Mouse (Mus musculus) stomach, embryonic 14.5 days (tissue): ENCODE results near the gene Slc39a13. TPM values are rescaled to one million over a fixed set of nuclear protein-coding genes. Genes with fewer than 3 reads are reported as not detected.

Experiments
- ATAC-seq: fragments of 200-750 bp; cut with Nextera tagmentation; 2 replicates; pipeline ENCODE4 v1.8.0; 2017; ENCODE audit warnings: low read depth, moderate TSS enrichment; ENCODE audit not compliant: insufficient number of reproducible peaks, insufficient read depth, low FRiP score
- H3K27ac ChIP-seq: fragments of 300-500 bp; sonication (generic); 2 replicates; pipeline ENCODE4 v1.5.1; 2014; ENCODE audit warnings: mild to moderate bottlenecking, low read length, moderate library complexity, mixed read lengths
- H3K27me3 ChIP-seq: fragments of 300-500 bp; sonication (generic); 2 replicates; pipeline ENCODE4 v1.6.1; 2014; ENCODE audit warnings: low read length, control low read depth, mixed read lengths; ENCODE audit not compliant: control insufficient read depth, insufficient read depth
- H3K36me3 ChIP-seq: fragments of 300-500 bp; sonication (generic); 2 replicates; pipeline ENCODE4 v1.6.1; 2014; ENCODE audit warnings: mild to moderate bottlenecking, control low read depth, low read length, moderate library complexity, mixed read lengths; ENCODE audit not compliant: control insufficient read depth, insufficient read depth
- H3K4me1 ChIP-seq: fragments of 300-500 bp; sonication (generic); 2 replicates; pipeline ENCODE4 v1.6.1; 2014; ENCODE audit warnings: low read length, control low read depth, mixed read lengths; ENCODE audit not compliant: control insufficient read depth, insufficient read depth
- H3K4me2 ChIP-seq: fragments of 300-500 bp; sonication (generic); replicated peaks from 2 replicates; pipeline ENCODE4 v1.6.1; 2014; ENCODE audit warnings: low read depth, low read length, control low read depth
- H3K4me3 ChIP-seq: fragments of 300-500 bp; sonication (generic); 2 replicates; pipeline ENCODE4 v1.5.1; 2014; ENCODE audit warnings: low read depth, low read length, control low read depth
- H3K9ac ChIP-seq: fragments of 300-500 bp; sonication (generic); replicated peaks from 2 replicates; pipeline ENCODE4 v1.6.1; 2014; ENCODE audit warnings: low read depth, mild to moderate bottlenecking, control low read depth, low read length, moderate library complexity, mixed read lengths
- H3K9me3 ChIP-seq: fragments of 300-500 bp; sonication (generic); 2 replicates; pipeline ENCODE4 v1.6.1; 2016; ENCODE audit warnings: low read depth, low read length, control low read depth; ENCODE audit not compliant: control insufficient read depth
- WGBS: fragments of 180-500 bp; shearing (Covaris S2); extraction: QIAGEN DNeasy Blood & Tissue Kit; methylation state at CpG from one replicate; pipeline ENCODE4 v1.1.7; 2014; 5-methylcytosine and 5-hydroxymethylcytosine counted together
- polyA plus RNA-seq: library from polyadenylated mRNA; unstranded; fragments of >200 nt; fragmentation: Nextera tagmentation; extraction: Ambion mirVana; gene quantifications from 2 replicates; pipeline ENCODE4 v1.2.1, GENCODE M21; 2014

Slc39a13 gene
- polyA plus RNA-seq, 1 experiment from 2014 or later = 45.8 TPM

DNA sequence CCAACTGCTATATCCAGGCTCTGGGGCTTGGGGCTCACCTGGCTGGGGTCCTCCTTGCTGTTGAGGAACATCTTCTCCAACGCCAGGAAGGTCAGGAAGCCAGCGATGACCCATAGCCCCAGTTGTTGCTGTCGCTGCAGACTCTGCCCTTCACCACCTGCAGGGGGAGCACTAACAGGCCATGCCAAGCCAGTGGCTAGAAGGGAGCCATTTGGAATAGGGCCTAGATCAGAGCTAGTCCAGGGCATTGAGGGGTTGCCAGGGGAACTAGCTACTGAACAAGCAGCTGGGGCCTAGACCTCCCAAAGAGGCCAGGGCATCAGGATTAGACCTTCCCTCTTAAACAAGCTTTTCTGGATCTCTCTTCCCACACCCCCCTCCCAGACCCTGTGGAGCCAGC lies 4.7 kb downstream of the Slc39a13 start:
- H3K9ac ChIP-seq = no peak overlapping the region
- no peak for ATAC-seq
- H3K4me3 ChIP-seq = no peak overlapping the region
- peaks cover 25% of the 10 kb centered on the region for H3K36me3 ChIP-seq
- peaks cover 10% of the 10 kb centered on the region for H3K4me1 ChIP-seq
- no peak overlapping the region for H3K27ac ChIP-seq
- WGBS = 51% methylated on average over 3 of the region's 3 CpGs
- H3K4me2 ChIP-seq = no peak overlapping the region
- no peaks in the 10 kb centered on the region for H3K9me3 ChIP-seq
- no peaks in the 10 kb centered on the region for H3K27me3 ChIP-seq

DNA sequence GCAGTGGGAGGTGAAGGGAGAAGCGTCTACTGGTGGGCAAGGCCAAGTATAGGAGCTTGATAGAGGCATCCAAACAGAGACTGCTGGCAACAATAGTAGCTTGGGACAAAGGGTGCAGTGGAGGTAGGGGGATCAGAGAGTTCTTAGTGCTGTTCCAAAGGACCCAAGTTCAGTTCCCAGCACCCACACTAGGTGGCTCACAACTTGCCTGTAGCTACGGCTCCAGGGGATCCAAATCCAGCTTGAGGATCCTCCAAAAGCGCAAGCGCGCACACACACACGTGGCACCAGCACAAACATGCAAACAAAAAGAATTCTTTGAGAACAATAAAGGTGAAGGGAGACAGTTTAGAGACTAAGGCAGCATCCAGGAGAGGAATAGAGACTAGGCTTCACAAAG lies 6.0 kb downstream of the Slc39a13 start:
- H3K4me1 ChIP-seq = peaks cover 9% of the 10 kb centered on the region
- no peaks in the 10 kb centered on the region for H3K9me3 ChIP-seq
- no peaks in the 10 kb centered on the region for H3K27me3 ChIP-seq
- H3K9ac ChIP-seq = no peak overlapping the region
- no peak overlapping the region for H3K27ac ChIP-seq
- no peak overlapping the region for H3K4me2 ChIP-seq
- H3K4me3 ChIP-seq = no peak overlapping the region
- 82% methylated on average over 6 of the region's 6 CpGs for WGBS
- no peak for ATAC-seq
- H3K36me3 ChIP-seq = peaks cover 35% of the 10 kb centered on the region

DNA sequence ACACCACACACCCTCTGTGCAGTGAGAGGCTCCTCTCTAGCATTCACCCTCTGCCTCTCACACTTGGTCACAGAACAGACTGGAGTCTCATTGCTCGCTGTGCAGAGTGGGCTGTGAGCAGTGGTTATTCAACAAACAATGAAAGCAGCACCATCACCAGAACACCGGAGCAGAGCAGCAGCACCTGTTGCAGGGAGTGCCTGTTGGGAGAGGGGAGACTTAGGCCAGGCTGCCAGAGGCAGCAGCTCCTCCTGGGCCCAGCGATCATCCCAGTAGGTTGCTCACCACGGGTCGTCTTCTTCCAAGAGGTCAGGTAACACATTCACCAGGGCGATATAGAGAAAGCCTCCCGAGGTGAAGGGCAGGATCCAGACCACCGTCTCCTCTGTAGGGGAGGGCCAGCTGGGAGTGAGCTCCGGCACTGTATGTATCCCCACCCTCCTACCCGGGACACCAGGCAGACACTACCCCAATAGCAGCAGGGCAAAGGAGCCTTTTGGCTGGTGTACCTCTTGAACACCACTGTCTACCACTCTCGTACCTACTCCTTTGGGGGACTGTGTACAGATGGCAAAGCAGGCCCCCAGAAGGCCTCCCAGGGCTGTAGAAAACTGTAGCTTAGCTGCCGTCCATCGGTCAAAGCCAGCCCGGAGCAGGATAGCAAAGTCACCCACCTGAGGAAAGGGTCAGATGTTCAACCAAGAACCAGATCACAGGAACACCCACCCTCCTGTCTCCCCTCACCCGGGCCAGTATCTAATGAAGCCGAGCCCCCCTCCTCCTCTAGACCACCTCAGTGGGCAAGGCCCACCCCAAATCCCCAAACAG lies 7.2 kb downstream of the Slc39a13 start:
- ATAC-seq = no peak
- H3K36me3 ChIP-seq = peaks cover 46% of the 10 kb centered on the region
- no peaks in the 10 kb centered on the region for H3K27me3 ChIP-seq

DNA sequence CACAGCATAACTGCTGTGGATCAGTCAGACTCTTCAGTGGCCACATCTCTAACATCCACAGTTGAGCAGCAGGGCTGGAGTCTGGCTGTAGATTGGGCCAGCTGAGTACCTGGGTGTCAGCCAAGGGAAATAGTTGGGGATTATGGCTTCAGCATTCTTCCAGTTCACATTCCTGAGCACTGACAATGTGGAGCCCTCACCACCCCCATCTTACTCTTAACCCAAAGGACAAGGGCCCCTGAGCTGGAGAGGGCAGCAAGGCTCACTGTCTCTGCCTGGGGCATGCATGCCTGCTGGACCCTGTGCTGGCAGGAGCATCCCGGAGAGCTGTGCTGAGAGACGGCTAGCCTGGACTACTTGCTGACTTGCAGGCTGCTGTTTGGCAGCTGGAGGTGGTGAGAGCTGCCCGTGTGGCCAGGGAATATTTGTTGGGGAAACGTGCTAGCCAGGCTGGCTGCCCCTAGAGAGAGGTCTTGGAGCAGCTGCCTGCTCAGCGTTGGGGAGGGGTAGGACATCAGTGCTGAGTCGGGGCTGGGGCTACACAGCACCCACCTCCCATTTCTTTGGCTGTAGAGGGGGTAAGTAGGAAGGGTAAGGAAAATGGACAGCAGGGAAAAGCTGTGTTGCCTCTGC lies 8.3 kb downstream of the Slc39a13 start:
- Histone ChIP-seq H3K4me1 (no peaks in the 10 kb centered on the region), H3K27ac (peak overlapping the region; percentile 10; the same call in 1 of the 2 replicates), H3K27me3 (no peaks in the 10 kb centered on the region), H3K4me3 (no peak overlapping the region), H3K36me3 (peaks cover 56% of the 10 kb centered on the region), H3K4me2 (no peak overlapping the region), H3K9me3 (no peaks in the 10 kb centered on the region), H3K9ac (no peak overlapping the region)
- WGBS = 68% methylated on average over 6 of the region's 6 CpGs
- no peak; the same call in 1 of the 2 replicates for ATAC-seq

More for the DNA sequence above, 7.2 kb downstream of the Slc39a13 start:
- 88% methylated on average over 16 of the region's 16 CpGs for WGBS
- no peaks in the 10 kb centered on the region for H3K9me3 ChIP-seq
- H3K4me2 ChIP-seq = no peak overlapping the region
- no peak overlapping the region for H3K9ac ChIP-seq
- H3K27ac ChIP-seq = peak overlapping the region; percentile 10; the same call in 1 of the 2 replicates
- H3K4me3 ChIP-seq = no peak overlapping the region
- no peaks in the 10 kb centered on the region for H3K4me1 ChIP-seq

DNA sequence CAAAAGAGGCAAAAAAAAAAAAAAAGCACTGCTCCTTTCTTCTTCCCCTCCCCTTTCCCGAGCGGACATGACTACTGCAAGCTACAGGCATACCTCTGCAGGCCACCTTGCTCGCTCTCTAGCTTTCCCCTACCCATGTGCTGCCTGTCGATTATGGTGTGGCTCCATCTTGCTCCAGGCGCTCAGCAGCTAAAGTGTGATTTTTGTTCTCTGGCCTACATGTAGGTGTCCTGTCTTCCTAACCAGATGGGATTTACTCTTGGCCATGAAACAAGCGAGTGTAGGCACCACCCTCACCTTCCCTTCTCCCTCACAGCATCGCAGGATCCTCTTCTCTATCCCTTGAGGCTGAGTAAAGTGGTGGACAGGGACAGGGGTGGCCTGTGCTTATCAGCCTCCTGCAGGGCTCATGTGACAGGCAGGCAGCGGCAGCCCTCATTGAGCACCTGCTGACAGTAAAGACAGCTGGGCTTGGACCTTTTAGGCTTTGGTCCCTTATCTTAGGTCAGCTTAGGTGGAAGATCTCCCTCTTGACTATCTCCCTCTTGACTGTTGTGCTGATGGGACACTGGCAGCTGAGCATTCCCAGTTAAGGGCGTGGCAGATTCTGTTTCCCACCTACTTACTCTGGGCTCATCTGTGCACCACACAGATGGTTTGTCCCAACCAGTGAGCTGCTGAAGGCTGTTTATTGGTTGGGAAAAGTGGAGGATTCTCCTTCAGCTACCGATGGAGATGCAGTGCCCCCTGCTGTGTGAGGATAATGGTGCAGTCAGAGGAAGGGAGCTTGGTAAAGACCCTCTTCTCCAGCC lies 9.5 kb downstream of the Slc39a13 start:
- Histone ChIP-seq H3K9me3 (no peaks in the 10 kb centered on the region), H3K4me1 (no peaks in the 10 kb centered on the region), H3K36me3 (peaks cover 68% of the 10 kb centered on the region), H3K4me3 (no peak overlapping the region), H3K4me2 (no peak overlapping the region), H3K27ac (no peak overlapping the region), H3K27me3 (no peaks in the 10 kb centered on the region), H3K9ac (no peak overlapping the region)
- WGBS = 78% methylated on average over 10 of the region's 10 CpGs
- no peak; the same call in 1 of the 2 replicates for ATAC-seq

DNA sequence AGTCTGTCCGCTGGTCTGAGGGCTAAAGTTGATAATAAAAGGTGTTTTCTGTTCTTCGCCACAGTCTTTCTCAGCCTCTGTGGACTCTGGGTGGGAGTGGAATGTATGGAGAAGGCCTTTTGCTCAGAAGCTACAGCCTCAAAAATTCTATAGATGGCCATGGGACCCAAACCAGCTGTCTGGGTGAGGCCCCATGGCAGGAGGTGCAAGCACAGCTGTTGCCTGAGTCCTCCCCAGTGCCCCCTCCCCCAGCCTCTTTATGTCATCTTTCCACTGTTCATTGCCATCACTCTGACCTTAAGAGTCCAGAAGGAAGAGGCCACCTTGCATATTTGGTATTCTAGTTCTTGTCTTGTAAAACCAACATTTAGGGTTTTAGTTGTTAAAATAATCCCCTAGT lies 10.8 kb downstream of the Slc39a13 start:
- no peak overlapping the region for H3K27ac ChIP-seq
- peaks cover 6% of the 10 kb centered on the region; the same call in 1 of the 2 replicates for H3K4me1 ChIP-seq
- ATAC-seq = no peak
- no peak overlapping the region for H3K9ac ChIP-seq
- no peaks in the 10 kb centered on the region for H3K9me3 ChIP-seq
- WGBS = 100% methylated on average over 2 of the region's 2 CpGs
- peaks cover 75% of the 10 kb centered on the region for H3K36me3 ChIP-seq
- no peak overlapping the region for H3K4me3 ChIP-seq
- H3K4me2 ChIP-seq = no peak overlapping the region
- H3K27me3 ChIP-seq = no peaks in the 10 kb centered on the region

DNA sequence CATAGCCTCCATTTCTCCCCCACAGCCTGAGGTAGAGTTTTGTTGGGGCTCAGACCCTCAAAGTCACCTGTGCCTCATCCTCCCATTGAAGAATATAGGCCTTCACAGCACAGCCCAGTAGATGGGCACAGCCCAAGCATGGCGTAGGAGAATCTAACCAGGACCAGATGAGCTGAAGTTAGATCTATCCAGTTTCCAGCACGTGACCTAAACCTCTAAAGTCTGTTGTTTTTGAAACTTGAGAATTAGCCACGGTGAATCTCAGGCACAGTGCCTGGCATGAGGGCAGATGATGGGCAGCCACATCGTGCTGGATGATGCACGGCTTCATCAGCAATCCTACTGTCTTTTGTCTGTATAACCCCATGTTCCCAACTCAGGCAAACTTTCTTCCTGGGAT lies 11.8 kb downstream of the Slc39a13 start:
- ATAC-seq = no peak
- Histone ChIP-seq H3K9me3 (no peaks in the 10 kb centered on the region), H3K4me3 (no peak overlapping the region), H3K36me3 (peaks cover 66% of the 10 kb centered on the region), H3K4me1 (peaks cover 6% of the 10 kb centered on the region; the same call in 1 of the 2 replicates), H3K27me3 (no peaks in the 10 kb centered on the region), H3K27ac (no peak overlapping the region), H3K9ac (no peak overlapping the region), H3K4me2 (no peak overlapping the region)
- 93% methylated on average over 5 of the region's 5 CpGs for WGBS

DNA sequence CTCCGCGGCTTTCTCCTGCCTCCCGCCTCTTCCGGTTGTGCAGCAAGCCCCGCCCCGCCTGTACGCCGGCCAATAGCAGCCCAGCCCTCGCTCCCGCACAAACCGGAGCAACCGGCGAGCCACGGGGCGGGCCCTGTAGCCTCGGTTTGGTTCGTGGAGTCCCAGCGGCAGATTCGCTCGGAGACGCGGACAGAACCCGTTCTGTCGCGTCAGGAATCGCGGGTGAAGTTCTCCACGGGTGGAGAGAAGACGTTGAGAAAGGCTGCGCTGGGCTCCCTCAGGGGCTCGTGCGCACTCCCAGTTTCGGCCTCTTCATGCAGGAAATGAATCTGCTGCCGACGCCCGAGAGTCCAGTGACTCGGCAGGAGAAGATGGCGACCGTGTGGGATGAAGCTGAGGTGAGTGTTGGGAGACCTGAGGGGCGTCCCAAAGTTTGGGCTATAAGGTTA lies 16.3 kb downstream of the Slc39a13 start, which contains the start of gene Psmc3:
Psmc3 (plus strand) TSS at position 76 of the 449 bp plus-strand sequence.
- under 1% methylated on average over 40 of the region's 40 CpGs for WGBS
- H3K4me2 ChIP-seq = peak within 1 kb of the TSS; percentile 90
- H3K4me1 ChIP-seq = peaks cover 6% of the 10 kb centered on the region; the same call in 1 of the 2 replicates
- peak within 1 kb of the TSS; percentile 91 for H3K4me3 ChIP-seq
- H3K9me3 ChIP-seq = no peaks in the 10 kb centered on the region
- peaks cover 38% of the 10 kb centered on the region for H3K36me3 ChIP-seq
- H3K27ac ChIP-seq = peak within 1 kb of the TSS; percentile 66; the same call in 1 of the 2 replicates
- peak; percentile 97 for ATAC-seq
- H3K9ac ChIP-seq = peak within 1 kb of the TSS; percentile 75
- H3K27me3 ChIP-seq = no peaks in the 10 kb centered on the region
